Mouse (Mus musculus): ENCODE results near the gene Tm2d3. TPM values are rescaled to one million over a fixed set of nuclear protein-coding genes. Genes with fewer than 3 reads are reported as not detected.

The Tm2d3 gene
- polyA plus RNA-seq, 1 experiment from 2014 or later, result 68.5 TPM

- Histone ChIP-seq H3K36me3 (ENCODE audit: control insufficient read depth, insufficient read depth, low read length) (no peaks in the 10 kb centered on the region), H3K9me3 (ENCODE audit: control insufficient read depth, low read length) (no peaks in the 10 kb centered on the region), H3K27me3 (ENCODE audit: control insufficient read depth, insufficient read depth, low read length) (no peaks in the 10 kb centered on the region), H3K4me1 (ENCODE audit: control insufficient read depth, insufficient read depth, low read length) (no peaks in the 10 kb centered on the region), H3K4me2 (ENCODE audit: low read depth, severe bottlenecking) (no peak overlapping the region), H3K27ac (replicated peaks; ENCODE audit: low read depth, low read length) (no peak overlapping the region), H3K4me3 (ENCODE audit: low read depth, low read length) (no peak overlapping the region), H3K9ac (ENCODE audit: low read length) (no peak overlapping the region)
- no peak for DNase-seq (ENCODE audit: low spot score)
- 78% methylated on average over 5 of the region's 5 CpGs for WGBS
- ATAC-seq (ENCODE audit: insufficient number of reproducible peaks, low FRiP score, low TSS enrichment, low read depth), result no peak
Observed at GRCm38 (mm10) chr7:65713782-65714181, 22.8 kb downstream of the Tm2d3 start.

- H3K4me1 ChIP-seq (ENCODE audit: control insufficient read depth, insufficient read depth, low read length), result no peaks in the 10 kb centered on the region
- H3K4me2 ChIP-seq (ENCODE audit: low read depth, severe bottlenecking), result no peak overlapping the region
- H3K27me3 ChIP-seq (ENCODE audit: control insufficient read depth, insufficient read depth, low read length), result no peaks in the 10 kb centered on the region
- DNase-seq (ENCODE audit: low spot score) (no peak), ATAC-seq (ENCODE audit: insufficient number of reproducible peaks, low FRiP score, low TSS enrichment, low read depth) (no peak)
- no peaks in the 10 kb centered on the region for H3K36me3 ChIP-seq (ENCODE audit: control insufficient read depth, insufficient read depth, low read length)
- H3K27ac ChIP-seq (replicated peaks; ENCODE audit: low read depth, low read length), result no peak overlapping the region
- no peak overlapping the region for H3K9ac ChIP-seq (ENCODE audit: low read length)
- no peak overlapping the region for H3K4me3 ChIP-seq (ENCODE audit: low read depth, low read length)
- 83% methylated on average over 4 of the region's 4 CpGs for WGBS
- H3K9me3 ChIP-seq (ENCODE audit: control insufficient read depth, low read length), result no peaks in the 10 kb centered on the region
Observed at GRCm38 (mm10) chr7:65714304-65714703, 23.3 kb downstream of the Tm2d3 start.

- DNase-seq (ENCODE audit: low spot score), result no peak
- no peak overlapping the region for H3K4me3 ChIP-seq (ENCODE audit: low read depth, low read length)
- H3K27me3 ChIP-seq (ENCODE audit: control insufficient read depth, insufficient read depth, low read length), result no peaks in the 10 kb centered on the region
- H3K4me2 ChIP-seq (ENCODE audit: low read depth, severe bottlenecking), result no peak overlapping the region
- H3K9me3 ChIP-seq (ENCODE audit: control insufficient read depth, low read length), result no peaks in the 10 kb centered on the region
- no peaks in the 10 kb centered on the region for H3K4me1 ChIP-seq (ENCODE audit: control insufficient read depth, insufficient read depth, low read length)
- no peaks in the 10 kb centered on the region for H3K36me3 ChIP-seq (ENCODE audit: control insufficient read depth, insufficient read depth, low read length)
- WGBS, result 79% methylated on average over 2 of the region's 2 CpGs
- no peak for ATAC-seq (ENCODE audit: insufficient number of reproducible peaks, low FRiP score, low TSS enrichment, low read depth)
- no peak overlapping the region for H3K27ac ChIP-seq (replicated peaks; ENCODE audit: low read depth, low read length)
- no peak overlapping the region for H3K9ac ChIP-seq (ENCODE audit: low read length)
Observed at GRCm38 (mm10) chr7:65734024-65734423, 43.1 kb downstream of the Tm2d3 start.

- H3K27me3 ChIP-seq (ENCODE audit: control insufficient read depth, insufficient read depth, low read length), result no peaks in the 10 kb centered on the region
- H3K9ac ChIP-seq (ENCODE audit: low read length), result no peak overlapping the region
- H3K4me3 ChIP-seq (ENCODE audit: low read depth, low read length), result no peak overlapping the region
- H3K4me1 ChIP-seq (ENCODE audit: control insufficient read depth, insufficient read depth, low read length), result no peaks in the 10 kb centered on the region
- H3K27ac ChIP-seq (replicated peaks; ENCODE audit: low read depth, low read length), result no peak overlapping the region
- 87% methylated on average over 3 of the region's 3 CpGs for WGBS
- H3K36me3 ChIP-seq (ENCODE audit: control insufficient read depth, insufficient read depth, low read length), result no peaks in the 10 kb centered on the region
- DNase-seq (ENCODE audit: low spot score), result no peak
- no peaks in the 10 kb centered on the region for H3K9me3 ChIP-seq (ENCODE audit: control insufficient read depth, low read length)
- no peak for ATAC-seq (ENCODE audit: insufficient number of reproducible peaks, low FRiP score, low TSS enrichment, low read depth)
- no peak overlapping the region for H3K4me2 ChIP-seq (ENCODE audit: low read depth, severe bottlenecking)
Observed at GRCm38 (mm10) chr7:65735261-65735660, 44.3 kb downstream of the Tm2d3 start.

GRCm38 (mm10) chr7:65737286-65738040, 46.5 kb downstream of the Tm2d3 start:
- Histone ChIP-seq H3K36me3 (ENCODE audit: control insufficient read depth, insufficient read depth, low read length) (no peaks in the 10 kb centered on the region), H3K27me3 (ENCODE audit: control insufficient read depth, insufficient read depth, low read length) (no peaks in the 10 kb centered on the region), H3K27ac (replicated peaks; ENCODE audit: low read depth, low read length) (no peak overlapping the region), H3K9me3 (ENCODE audit: control insufficient read depth, low read length) (no peaks in the 10 kb centered on the region), H3K4me1 (ENCODE audit: control insufficient read depth, insufficient read depth, low read length) (no peaks in the 10 kb centered on the region), H3K9ac (ENCODE audit: low read length) (no peak overlapping the region), H3K4me3 (ENCODE audit: low read depth, low read length) (no peak overlapping the region), H3K4me2 (ENCODE audit: low read depth, severe bottlenecking) (no peak overlapping the region)
- no peak for DNase-seq (ENCODE audit: low spot score)
- ATAC-seq (ENCODE audit: insufficient number of reproducible peaks, low FRiP score, low TSS enrichment, low read depth), result no peak
- WGBS, result 66% methylated on average over 12 of the region's 12 CpGs

GRCm38 (mm10) chr7:65742857-65743256, 51.9 kb downstream of the Tm2d3 start:
- Histone ChIP-seq H3K4me3 (ENCODE audit: low read depth, low read length) (no peak overlapping the region), H3K4me1 (ENCODE audit: control insufficient read depth, insufficient read depth, low read length) (no peaks in the 10 kb centered on the region), H3K9me3 (ENCODE audit: control insufficient read depth, low read length) (no peaks in the 10 kb centered on the region), H3K36me3 (ENCODE audit: control insufficient read depth, insufficient read depth, low read length) (no peaks in the 10 kb centered on the region), H3K4me2 (ENCODE audit: low read depth, severe bottlenecking) (no peak overlapping the region), H3K27ac (replicated peaks; ENCODE audit: low read depth, low read length) (no peak overlapping the region), H3K27me3 (ENCODE audit: control insufficient read depth, insufficient read depth, low read length) (no peaks in the 10 kb centered on the region), H3K9ac (ENCODE audit: low read length) (no peak overlapping the region)
- 90% methylated on average over 8 of the region's 8 CpGs for WGBS
- no peak for DNase-seq (ENCODE audit: low spot score)
- ATAC-seq (ENCODE audit: insufficient number of reproducible peaks, low FRiP score, low TSS enrichment, low read depth), result no peak

- DNase-seq (ENCODE audit: low spot score), result no peak
- 87% methylated on average over 11 of the region's 11 CpGs for WGBS
- no peak overlapping the region for H3K9ac ChIP-seq (ENCODE audit: low read length)
Observed at GRCm38 (mm10) chr7:65747990-65748955, 57.3 kb downstream of the Tm2d3 start.

More at GRCm38 (mm10) chr7:65747990-65748955, 57.3 kb downstream of the Tm2d3 start:
- no peaks in the 10 kb centered on the region for H3K36me3 ChIP-seq (ENCODE audit: control insufficient read depth, insufficient read depth, low read length)
- no peaks in the 10 kb centered on the region for H3K27me3 ChIP-seq (ENCODE audit: control insufficient read depth, insufficient read depth, low read length)
- H3K9me3 ChIP-seq (ENCODE audit: control insufficient read depth, low read length), result no peaks in the 10 kb centered on the region
- H3K4me3 ChIP-seq (ENCODE audit: low read depth, low read length), result no peak overlapping the region
- no peak for ATAC-seq (ENCODE audit: insufficient number of reproducible peaks, low FRiP score, low TSS enrichment, low read depth)
- no peak overlapping the region for H3K27ac ChIP-seq (replicated peaks; ENCODE audit: low read depth, low read length)
- no peaks in the 10 kb centered on the region for H3K4me1 ChIP-seq (ENCODE audit: control insufficient read depth, insufficient read depth, low read length)
- no peak overlapping the region for H3K4me2 ChIP-seq (ENCODE audit: low read depth, severe bottlenecking)
